Mouse (Mus musculus): Measurements from ENCODE around the gene Hps3. TPM values are rescaled to one million over a fixed set of nuclear protein-coding genes. Genes with fewer than 3 reads are reported as not detected.
"Not testable (repeated sequence)": the region's sequence is repeated elsewhere in the genome, so short reads cannot be mapped to it uniquely, and the experiment has no call there.

Hps3 gene
- total and polyA plus RNA-seq, 2 experiments from 2014 or later: 9.3 to 16.3 TPM

DNA sequence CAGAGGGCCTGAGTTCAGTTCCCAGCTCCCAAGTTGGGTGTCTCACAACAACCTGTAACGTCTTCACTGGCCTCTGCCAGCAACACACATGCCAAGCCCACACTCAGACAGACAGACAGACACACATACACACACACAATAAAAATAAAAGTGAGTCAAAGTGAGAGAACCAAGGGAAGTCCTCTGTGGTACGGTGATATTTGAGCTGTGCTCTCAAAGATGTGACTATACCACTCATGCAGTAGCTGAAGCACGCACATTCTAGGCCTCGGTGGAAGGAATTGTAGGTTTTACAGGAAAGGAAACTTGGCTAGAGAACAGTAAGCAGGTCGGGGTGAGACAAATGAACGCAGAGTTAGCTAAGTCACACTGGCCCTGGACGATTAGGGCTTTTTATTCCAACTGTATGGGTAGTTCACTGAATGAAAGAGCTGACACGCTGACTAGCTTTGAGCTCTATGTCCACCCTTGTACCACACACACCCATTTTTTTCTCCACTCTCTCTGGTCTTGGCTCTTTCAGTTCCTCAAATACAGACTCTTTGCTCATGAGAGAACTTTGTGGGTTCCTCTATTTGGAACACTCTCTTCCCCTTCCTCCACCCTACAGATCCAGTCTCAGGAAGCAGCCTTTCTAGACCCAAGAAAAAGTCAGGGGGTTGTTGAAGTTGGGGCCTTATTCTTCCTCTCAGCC is 8.0 kb downstream of the Hps3 start:
- WGBS: 93% methylated on average over 8 of the region's 8 CpGs
- Histone ChIP-seq H3K4me2 (ENCODE audit: low read depth, low read length, poor library complexity, severe bottlenecking) (no peak overlapping the region), H3K4me1 (ENCODE audit: insufficient read depth, low read length) (no peaks in the 10 kb centered on the region), H3K27me3 (ENCODE audit: insufficient read depth, low read length) (no peaks in the 10 kb centered on the region), H3K9me3 (ENCODE audit: low read length) (no peaks in the 10 kb centered on the region), H3K4me3 (ENCODE audit: low read depth, low read length) (no peak overlapping the region), H3K36me3 (ENCODE audit: insufficient read depth, low read length) (peaks cover 29% of the 10 kb centered on the region), H3K27ac (ENCODE audit: low read depth, low read length) (no peak overlapping the region), H3K9ac (replicated peaks; ENCODE audit: low read length, poor library complexity, severe bottlenecking) (no peak overlapping the region)
- no peak for DNase-seq (ENCODE audit: low spot score)
- TF ChIP-seq CTCF (IDR thresholded peaks at IDR 0.05): no peak
- no peak for ATAC-seq (ENCODE audit: low FRiP score)

DNA sequence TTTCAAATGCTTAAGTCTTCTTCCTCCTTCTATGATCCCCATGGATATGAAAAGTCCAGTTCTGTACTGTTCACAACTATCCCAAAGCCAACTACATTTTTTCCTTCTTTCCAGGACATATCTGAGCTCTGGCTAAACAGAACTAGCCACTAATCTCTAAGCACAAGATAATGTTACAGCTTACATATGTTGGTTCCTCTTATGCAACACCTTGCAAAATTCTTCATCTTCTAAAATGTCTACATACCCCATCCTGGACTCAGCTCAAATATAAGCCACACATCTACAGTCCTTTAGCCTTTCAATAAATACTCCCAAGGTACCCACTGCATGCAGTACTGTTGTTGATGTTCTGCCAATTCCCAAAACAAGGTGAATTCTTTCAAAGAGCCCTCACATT is 8.6 kb downstream of the Hps3 start:
- H3K36me3 ChIP-seq (ENCODE audit: insufficient read depth, low read length): peaks cover 29% of the 10 kb centered on the region
- H3K27ac ChIP-seq (ENCODE audit: low read depth, low read length): no peak overlapping the region
- no peak overlapping the region for H3K4me3 ChIP-seq (ENCODE audit: low read depth, low read length)
- no peaks in the 10 kb centered on the region for H3K27me3 ChIP-seq (ENCODE audit: insufficient read depth, low read length)
- DNase-seq (ENCODE audit: low spot score) (no peak), ATAC-seq (ENCODE audit: low FRiP score) (no peak)
- no peak for TF ChIP-seq CTCF (IDR thresholded peaks at IDR 0.05)
- no peak overlapping the region for H3K9ac ChIP-seq (replicated peaks; ENCODE audit: low read length, poor library complexity, severe bottlenecking)
- no peaks in the 10 kb centered on the region for H3K9me3 ChIP-seq (ENCODE audit: low read length)
- no peaks in the 10 kb centered on the region for H3K4me1 ChIP-seq (ENCODE audit: insufficient read depth, low read length)
- H3K4me2 ChIP-seq (ENCODE audit: low read depth, low read length, poor library complexity, severe bottlenecking): no peak overlapping the region

DNA sequence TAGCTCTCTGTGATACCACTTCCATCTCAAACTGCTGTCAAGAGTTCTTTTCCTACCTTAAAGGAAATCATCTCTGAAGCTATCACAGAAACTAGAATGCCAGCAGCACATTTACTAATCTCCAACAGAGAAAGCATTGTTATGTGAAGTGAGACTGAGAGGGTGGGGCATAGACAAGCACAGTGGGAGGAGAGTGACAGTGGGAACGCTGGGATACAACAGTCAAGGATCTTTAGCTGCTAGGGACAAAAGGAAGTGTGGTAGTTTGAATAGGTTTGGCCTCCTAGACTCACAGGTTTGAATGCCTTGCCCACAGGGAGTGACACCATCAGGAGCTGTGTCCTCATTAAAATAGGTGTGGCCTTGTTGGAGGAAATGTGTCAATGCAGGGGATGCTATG is 11.3 kb downstream of the Hps3 start:
- no peak for ATAC-seq (ENCODE audit: low FRiP score)
- Histone ChIP-seq H3K9ac (replicated peaks; ENCODE audit: low read length, poor library complexity, severe bottlenecking) (no peak overlapping the region), H3K36me3 (ENCODE audit: insufficient read depth, low read length) (peaks cover 35% of the 10 kb centered on the region), H3K9me3 (ENCODE audit: low read length) (no peaks in the 10 kb centered on the region), H3K4me1 (ENCODE audit: insufficient read depth, low read length) (no peaks in the 10 kb centered on the region), H3K4me3 (ENCODE audit: low read depth, low read length) (no peak overlapping the region), H3K27me3 (ENCODE audit: insufficient read depth, low read length) (no peaks in the 10 kb centered on the region), H3K4me2 (ENCODE audit: low read depth, low read length, poor library complexity, severe bottlenecking) (no peak overlapping the region), H3K27ac (ENCODE audit: low read depth, low read length) (no peak overlapping the region)
- DNase-seq (ENCODE audit: low spot score): no peak
- WGBS: 55% methylated on average over 1 of the region's 1 CpGs
- TF ChIP-seq CTCF (IDR thresholded peaks at IDR 0.05): no peak

DNA sequence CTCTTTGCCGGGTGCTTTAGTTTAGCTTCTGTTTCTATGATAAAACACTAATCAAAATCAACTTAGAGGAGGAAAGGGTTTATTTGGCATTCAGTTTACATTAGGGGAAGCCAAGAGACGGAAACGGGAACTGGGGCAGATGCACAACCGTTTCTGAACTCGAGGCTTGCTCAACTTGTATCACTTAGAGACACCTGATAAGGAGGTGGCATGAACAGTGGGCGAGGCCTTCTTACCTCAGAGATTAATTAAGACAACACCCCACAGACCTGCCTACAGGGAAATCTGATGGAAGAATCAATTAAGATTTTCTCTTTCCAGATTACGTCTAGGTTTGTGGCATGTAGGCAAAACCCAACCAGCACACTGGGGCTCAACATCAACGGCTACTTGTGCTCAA is 17.0 kb downstream of the Hps3 start:
- no peak overlapping the region for H3K4me2 ChIP-seq (ENCODE audit: low read depth, low read length, poor library complexity, severe bottlenecking)
- no peak overlapping the region for H3K27ac ChIP-seq (ENCODE audit: low read depth, low read length)
- DNase-seq (ENCODE audit: low spot score) (no peak), ATAC-seq (ENCODE audit: low FRiP score) (no peak)
- no peak overlapping the region for H3K4me3 ChIP-seq (ENCODE audit: low read depth, low read length)
- peaks cover 29% of the 10 kb centered on the region for H3K36me3 ChIP-seq (ENCODE audit: insufficient read depth, low read length)
- WGBS: 93% methylated on average over 8 of the region's 8 CpGs
- no peaks in the 10 kb centered on the region for H3K4me1 ChIP-seq (ENCODE audit: insufficient read depth, low read length)
- H3K9ac ChIP-seq (replicated peaks; ENCODE audit: low read length, poor library complexity, severe bottlenecking): no peak overlapping the region
- H3K27me3 ChIP-seq (ENCODE audit: insufficient read depth, low read length): no peaks in the 10 kb centered on the region
- no peak for TF ChIP-seq CTCF (IDR thresholded peaks at IDR 0.05)
- no peaks in the 10 kb centered on the region for H3K9me3 ChIP-seq (ENCODE audit: low read length)

DNA sequence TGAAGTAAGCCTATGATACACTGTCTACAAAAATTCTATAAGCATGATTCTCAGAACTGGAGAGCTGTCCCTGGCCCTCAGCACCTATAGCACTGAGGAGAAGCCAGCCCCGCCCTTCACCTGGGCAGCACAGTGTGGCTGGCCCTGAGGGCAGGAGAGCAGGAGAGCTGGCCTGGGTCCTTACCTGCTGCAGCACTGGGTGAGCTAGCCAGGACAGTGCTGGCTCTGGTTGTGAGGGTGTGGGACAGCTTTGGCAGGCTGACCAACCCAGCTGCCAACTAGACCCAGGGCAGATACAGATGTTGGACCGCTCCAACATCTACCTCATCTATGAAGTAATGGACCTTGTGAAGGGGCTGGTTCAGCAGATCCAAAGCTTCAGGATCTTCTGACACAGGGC is 20.7 kb downstream of the Hps3 start:
- H3K9me3 ChIP-seq (ENCODE audit: low read length): no peaks in the 10 kb centered on the region
- peak; percentile 31; the same call in 1 of the 2 replicates for ATAC-seq (ENCODE audit: low FRiP score)
- TF ChIP-seq CTCF (IDR thresholded peaks at IDR 0.05): no peak
- WGBS: 98% methylated on average over 2 of the region's 2 CpGs
- no peak overlapping the region for H3K27ac ChIP-seq (ENCODE audit: low read depth, low read length)
- no peak overlapping the region for H3K4me2 ChIP-seq (ENCODE audit: low read depth, low read length, poor library complexity, severe bottlenecking)
- H3K9ac ChIP-seq (replicated peaks; ENCODE audit: low read length, poor library complexity, severe bottlenecking): no peak overlapping the region
- H3K36me3 ChIP-seq (ENCODE audit: insufficient read depth, low read length): peaks cover 23% of the 10 kb centered on the region; the same call in 1 of the 2 replicates
- no peak for DNase-seq (ENCODE audit: low spot score)
- H3K27me3 ChIP-seq (ENCODE audit: insufficient read depth, low read length): no peaks in the 10 kb centered on the region
- no peak overlapping the region for H3K4me3 ChIP-seq (ENCODE audit: low read depth, low read length)
- no peaks in the 10 kb centered on the region for H3K4me1 ChIP-seq (ENCODE audit: insufficient read depth, low read length)

DNA sequence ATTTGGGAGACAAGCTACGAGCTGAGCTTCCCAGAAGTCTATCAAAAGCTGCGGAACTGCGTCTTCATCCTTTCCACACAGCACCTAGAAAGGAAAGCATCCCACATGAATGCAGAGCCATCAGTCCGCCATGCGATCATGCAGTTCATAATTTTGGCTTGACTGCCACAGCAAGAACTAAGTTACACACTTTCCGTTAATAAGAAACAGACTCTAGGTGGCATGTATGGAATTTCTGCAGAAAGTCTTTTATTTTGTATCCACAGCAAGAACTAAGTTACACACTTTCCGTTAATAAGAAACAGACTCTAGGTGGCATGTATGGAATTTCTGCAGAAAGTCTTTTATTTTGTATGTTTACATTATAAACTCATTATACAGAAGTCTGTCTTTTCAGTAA is 24.2 kb downstream of the Hps3 start:
- not testable (repeated sequence) for H3K27ac ChIP-seq (ENCODE audit: low read depth, low read length); DNase-seq (ENCODE audit: low spot score); H3K4me1 ChIP-seq (ENCODE audit: insufficient read depth, low read length); H3K36me3 ChIP-seq (ENCODE audit: insufficient read depth, low read length); H3K9me3 ChIP-seq (ENCODE audit: low read length); ATAC-seq (ENCODE audit: low FRiP score); H3K4me3 ChIP-seq (ENCODE audit: low read depth, low read length); H3K27me3 ChIP-seq (ENCODE audit: insufficient read depth, low read length); H3K4me2 ChIP-seq (ENCODE audit: low read depth, low read length, poor library complexity, severe bottlenecking); H3K9ac ChIP-seq (replicated peaks; ENCODE audit: low read length, poor library complexity, severe bottlenecking)
- 91% methylated on average over 7 of the region's 7 CpGs for WGBS
